Mouse (Mus musculus) midbrain, embryonic 12.5 days (tissue): ENCODE data around the gene Mapk10. TPM values are rescaled to one million over a fixed set of nuclear protein-coding genes. Genes with fewer than 3 reads are reported as not detected.
"Not testable (repeated sequence)": the region's sequence is repeated elsewhere in the genome, so short reads cannot be mapped to it uniquely, and the experiment has no call there.

Experiments
- ATAC-seq: fragments of 200-750 bp; cut with Nextera tagmentation; 2 replicates; pipeline ENCODE4 v1.8.0; 2017; ENCODE audit warnings: low read depth, moderate TSS enrichment, moderate library complexity; ENCODE audit not compliant: low FRiP score
- H3K27ac ChIP-seq: fragments of 300-500 bp; sonication (generic); replicated peaks from 2 replicates; pipeline ENCODE4 v1.5.1; 2016; ENCODE audit warnings: mild to moderate bottlenecking
- H3K27me3 ChIP-seq: fragments of 300-500 bp; sonication (generic); 2 replicates; pipeline ENCODE4 v1.6.1; 2016; ENCODE audit warnings: mild to moderate bottlenecking
- H3K36me3 ChIP-seq: fragments of 300-500 bp; sonication (generic); 2 replicates; pipeline ENCODE4 v1.6.1; 2016
- H3K4me1 ChIP-seq: fragments of 300-500 bp; sonication (generic); 2 replicates; pipeline ENCODE4 v1.6.1; 2016
- H3K4me2 ChIP-seq: fragments of 300-500 bp; sonication (generic); replicated peaks from 2 replicates; pipeline ENCODE4 v1.6.1; 2016; ENCODE audit warnings: mild to moderate bottlenecking, moderate library complexity
- H3K4me3 ChIP-seq: fragments of 300-500 bp; sonication (generic); 2 replicates; pipeline ENCODE4 v1.5.1; 2016; ENCODE audit warnings: mild to moderate bottlenecking
- H3K9ac ChIP-seq: fragments of 300-500 bp; sonication (generic); replicated peaks from 2 replicates; pipeline ENCODE4 v1.6.1; 2016; ENCODE audit warnings: mild to moderate bottlenecking, moderate library complexity
- H3K9me3 ChIP-seq: fragments of 300-500 bp; sonication (generic); 2 replicates; pipeline ENCODE4 v1.6.1; 2016; ENCODE audit warnings: mild to moderate bottlenecking
- WGBS: fragments of 180-500 bp; shearing (Covaris S2); methylation state at CpG from one replicate; pipeline ENCODE4 v1.1.7; 2016; 5-methylcytosine and 5-hydroxymethylcytosine counted together
- polyA plus RNA-seq: library from polyadenylated mRNA; unstranded; fragments of >200 nt; fragmentation: Nextera tagmentation; extraction: Ambion mirVana; gene quantifications from 2 replicates; pipeline ENCODE4 v1.2.1, GENCODE M21; 2016

The Mapk10 gene
- polyA plus RNA-seq, 1 experiment from 2014 or later, result 70.1 TPM

DNA sequence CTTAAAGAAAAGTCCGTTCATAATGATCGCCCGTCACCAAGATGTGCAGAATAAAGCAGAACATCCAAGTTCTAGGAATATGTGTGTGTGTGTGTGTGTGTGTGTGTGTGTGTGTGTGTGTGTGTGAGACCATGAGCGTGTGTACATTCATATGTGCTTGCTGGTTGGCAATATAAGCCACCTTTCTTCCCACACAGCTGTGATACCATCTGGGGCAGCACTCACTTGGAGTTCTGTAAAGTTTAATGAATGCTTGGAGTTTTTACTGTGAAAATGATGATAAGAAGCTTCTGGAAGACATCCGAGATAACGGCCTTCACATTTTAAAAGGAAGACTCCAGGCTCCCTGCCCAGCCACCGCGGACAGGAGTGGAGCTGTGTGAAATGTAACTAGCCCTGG is 264.5 kb downstream of the Mapk10 start:
- Histone ChIP-seq H3K36me3 (no peaks in the 10 kb centered on the region), H3K4me2 (no peak overlapping the region), H3K9me3 (no peaks in the 10 kb centered on the region), H3K4me3 (no peak overlapping the region), H3K9ac (no peak overlapping the region), H3K27ac (no peak overlapping the region), H3K27me3 (no peaks in the 10 kb centered on the region), H3K4me1 (no peaks in the 10 kb centered on the region)
- ATAC-seq, result no peak
- WGBS, result 95% methylated on average over 8 of the region's 8 CpGs

DNA sequence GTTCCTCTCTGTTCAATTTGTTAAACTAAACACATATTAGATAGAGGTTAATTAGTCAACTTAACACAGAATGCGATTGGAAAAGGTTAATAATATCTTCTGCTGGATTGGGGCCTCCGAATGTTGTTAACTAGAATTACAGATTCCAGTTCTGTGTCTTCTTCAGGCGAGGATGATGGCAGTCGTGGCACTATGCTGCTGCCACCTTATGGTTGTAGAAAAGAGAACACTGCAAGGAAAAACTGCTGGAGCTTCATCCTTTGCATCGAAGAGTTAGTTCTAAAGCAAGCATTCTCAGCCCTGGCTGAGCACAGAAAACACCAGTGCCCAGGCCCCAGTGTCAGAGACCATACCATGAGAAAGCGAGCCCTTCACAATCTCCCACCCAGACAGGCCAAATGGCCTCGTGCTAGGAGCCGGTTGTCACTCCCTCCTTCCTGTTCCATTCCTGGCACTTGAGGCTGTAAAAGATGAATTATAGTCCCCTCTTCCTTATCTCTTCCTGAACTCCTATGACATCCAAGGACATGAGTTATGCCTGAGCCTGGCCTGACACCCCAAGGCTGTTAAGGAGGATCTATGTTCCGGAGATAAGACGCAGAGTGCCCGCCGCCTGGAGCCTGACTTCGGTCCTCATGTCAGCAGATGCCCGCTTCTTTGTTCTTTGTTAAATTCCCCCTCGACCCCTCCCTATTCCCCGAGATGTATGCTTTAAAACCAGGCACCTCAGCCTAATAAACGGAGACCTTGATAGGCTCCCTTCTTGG is 267.1 kb downstream of the Mapk10 start:
- H3K27me3 ChIP-seq, H3K9me3 ChIP-seq, ATAC-seq, H3K36me3 ChIP-seq, H3K9ac ChIP-seq, H3K4me1 ChIP-seq, H3K27ac ChIP-seq, H3K4me2 ChIP-seq, H3K4me3 ChIP-seq: not testable (repeated sequence)
- WGBS, result 89% methylated on average over 17 of the region's 17 CpGs

DNA sequence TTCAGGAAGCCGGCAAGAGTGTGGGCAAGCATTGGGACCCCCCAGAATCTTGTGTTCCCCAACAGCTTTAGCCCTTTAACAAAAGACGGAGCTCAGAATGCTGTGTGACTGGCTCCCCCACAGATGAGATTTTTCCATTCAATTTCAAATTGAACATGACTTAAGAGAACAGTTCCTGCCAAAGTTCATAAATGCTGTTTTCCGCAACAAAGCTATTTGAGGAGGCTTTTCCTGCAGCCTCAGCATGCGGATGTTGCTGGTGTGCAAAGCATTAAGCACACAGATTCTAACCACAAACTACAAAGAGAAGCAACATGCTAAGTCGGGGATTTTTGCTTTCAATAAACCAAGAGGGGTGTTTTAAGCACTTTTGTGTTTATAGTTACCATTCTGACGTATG is 281.0 kb downstream of the Mapk10 start:
- Histone ChIP-seq H3K4me3 (no peak overlapping the region), H3K4me1 (no peaks in the 10 kb centered on the region), H3K36me3 (0 out of 2 replicates have a peak, but pooled peaks cover 2% of the 10 kb centered on the region), H3K9me3 (no peaks in the 10 kb centered on the region), H3K4me2 (no peak overlapping the region), H3K27me3 (no peaks in the 10 kb centered on the region), H3K9ac (no peak overlapping the region), H3K27ac (no peak overlapping the region)
- no peak for ATAC-seq
- WGBS, result 55% methylated on average over 6 of the region's 6 CpGs

DNA sequence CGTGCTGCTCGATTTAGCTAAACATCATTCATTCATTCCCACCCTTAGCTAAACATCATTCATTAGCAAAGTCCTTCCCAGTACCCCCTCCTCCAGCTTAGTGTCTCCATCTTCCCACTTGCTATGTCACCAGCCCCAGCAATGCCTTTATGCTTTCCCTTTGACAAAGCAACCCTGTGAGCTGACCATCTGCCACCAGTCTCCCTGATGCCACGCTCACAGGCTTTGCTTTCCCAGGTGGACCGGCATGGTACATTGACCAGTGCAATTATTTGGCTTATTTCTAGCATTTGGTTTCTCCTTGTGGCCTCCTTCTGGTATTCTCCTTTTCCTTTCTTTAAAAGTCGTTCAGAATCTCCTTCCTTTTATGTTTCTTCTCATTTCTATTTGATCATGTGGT is 284.3 kb downstream of the Mapk10 start:
- Histone ChIP-seq H3K4me3 (no peak overlapping the region), H3K36me3 (peaks cover 19% of the 10 kb centered on the region), H3K27me3 (no peaks in the 10 kb centered on the region), H3K27ac (no peak overlapping the region), H3K9me3 (no peaks in the 10 kb centered on the region), H3K9ac (no peak overlapping the region), H3K4me1 (no peaks in the 10 kb centered on the region), H3K4me2 (no peak overlapping the region)
- no peak for ATAC-seq
- 77% methylated on average over 5 of the region's 5 CpGs for WGBS

GRCm38 (mm10) chr5:102920199-102920598 is 290.9 kb downstream of the Mapk10 start:
- WGBS, result 94% methylated on average over 2 of the region's 2 CpGs
- H3K27me3 ChIP-seq, result no peaks in the 10 kb centered on the region
- no peak overlapping the region for H3K9ac ChIP-seq
- H3K4me1 ChIP-seq, result no peaks in the 10 kb centered on the region
- no peaks in the 10 kb centered on the region for H3K9me3 ChIP-seq
- peaks cover 29% of the 10 kb centered on the region for H3K36me3 ChIP-seq
- ATAC-seq, result no peak
- no peak overlapping the region for H3K4me3 ChIP-seq
- no peak overlapping the region for H3K27ac ChIP-seq
- no peak overlapping the region for H3K4me2 ChIP-seq

DNA sequence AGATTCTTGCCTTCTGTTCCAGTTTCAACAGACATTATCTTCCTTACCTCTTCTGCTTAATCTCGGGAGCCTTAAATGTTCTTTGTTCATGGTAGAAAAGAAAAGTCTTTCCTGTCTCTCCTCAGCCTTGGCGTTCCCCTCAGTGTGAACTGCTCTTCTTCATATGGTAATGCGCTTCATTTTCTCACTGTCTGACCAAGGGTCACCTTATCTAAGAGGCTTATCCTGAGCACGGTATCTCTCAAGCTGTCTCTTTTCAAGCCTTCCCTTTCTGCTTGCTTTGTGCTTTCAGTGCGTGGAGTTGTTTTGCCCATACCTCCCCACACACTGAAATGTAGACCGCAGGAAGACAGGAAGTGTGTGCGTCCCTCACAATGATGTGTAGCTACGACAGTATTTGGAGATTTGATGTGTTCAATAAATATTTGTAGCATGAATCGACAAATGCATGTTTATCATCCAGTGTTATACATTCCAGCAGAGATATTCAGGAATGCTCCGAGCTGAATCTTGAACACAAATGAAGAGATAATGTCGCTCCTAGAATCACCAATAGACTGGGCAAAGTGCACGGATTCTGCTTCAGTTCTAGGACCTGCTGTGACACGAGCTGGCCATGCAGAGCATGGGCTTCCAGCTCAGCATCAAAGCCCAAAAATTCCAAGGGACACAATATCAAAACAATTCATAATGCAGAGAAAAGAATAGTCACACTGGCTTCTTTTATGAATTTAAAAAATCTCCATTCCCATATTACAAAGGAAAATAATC is 305.5 kb downstream of the Mapk10 start:
- ATAC-seq, result no peak
- Histone ChIP-seq H3K27ac (peak overlapping the region; percentile 31; the same call in 1 of the 2 replicates), H3K9ac (no peak overlapping the region), H3K36me3 (no peaks in the 10 kb centered on the region), H3K4me3 (no peak overlapping the region), H3K4me1 (peaks cover 6% of the 10 kb centered on the region; the same call in 1 of the 2 replicates), H3K9me3 (no peaks in the 10 kb centered on the region), H3K4me2 (no peak overlapping the region; the same call in 1 of the 2 replicates), H3K27me3 (no peaks in the 10 kb centered on the region)
- WGBS, result 34% methylated on average over 13 of the region's 13 CpGs

- WGBS, result 89% methylated on average over 12 of the region's 12 CpGs
- Histone ChIP-seq H3K27me3 (no peaks in the 10 kb centered on the region), H3K4me1 (peaks cover 6% of the 10 kb centered on the region; the same call in 1 of the 2 replicates), H3K9ac (no peak overlapping the region), H3K4me3 (no peak overlapping the region), H3K36me3 (no peaks in the 10 kb centered on the region), H3K9me3 (no peaks in the 10 kb centered on the region), H3K27ac (no peak overlapping the region), H3K4me2 (no peak overlapping the region)
- no peak for ATAC-seq
These were observed 307.1 kb downstream of the Mapk10 start for GRCm38 (mm10) chr5:102904066-102904465.

- Histone ChIP-seq H3K4me2 (no peak overlapping the region), H3K4me3 (no peak overlapping the region), H3K4me1 (peaks cover 6% of the 10 kb centered on the region; the same call in 1 of the 2 replicates), H3K9me3 (no peaks in the 10 kb centered on the region), H3K36me3 (no peaks in the 10 kb centered on the region), H3K27ac (no peak overlapping the region), H3K9ac (no peak overlapping the region), H3K27me3 (no peaks in the 10 kb centered on the region)
- 83% methylated on average over 9 of the region's 9 CpGs for WGBS
- no peak for ATAC-seq
These were observed 307.6 kb downstream of the Mapk10 start for GRCm38 (mm10) chr5:102903487-102903886.

DNA sequence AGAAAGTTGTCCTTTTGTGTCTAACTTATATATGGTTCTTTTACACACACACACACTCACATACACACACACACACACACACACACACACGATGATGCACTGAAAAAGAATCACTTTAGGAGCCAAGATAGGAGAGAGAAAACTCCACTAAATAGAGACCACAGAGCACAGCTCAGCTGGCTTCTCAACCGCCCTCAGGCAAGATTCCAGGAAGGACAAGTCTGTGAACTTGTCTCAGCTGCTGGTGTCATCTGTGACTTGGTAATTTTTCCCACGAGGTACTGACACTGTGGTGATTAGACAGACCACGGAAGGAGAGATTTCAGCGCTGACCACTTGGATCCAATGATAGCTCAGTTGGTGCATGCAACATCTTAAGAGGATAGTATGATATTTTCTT is 310.0 kb downstream of the Mapk10 start:
- 81% methylated on average over 5 of the region's 5 CpGs for WGBS
- ATAC-seq, result no peak
- Histone ChIP-seq H3K27ac (no peak overlapping the region), H3K9me3 (no peaks in the 10 kb centered on the region), H3K9ac (no peak overlapping the region), H3K4me1 (peaks cover 6% of the 10 kb centered on the region; the same call in 1 of the 2 replicates), H3K27me3 (no peaks in the 10 kb centered on the region), H3K4me3 (no peak overlapping the region), H3K36me3 (no peaks in the 10 kb centered on the region), H3K4me2 (no peak overlapping the region)

DNA sequence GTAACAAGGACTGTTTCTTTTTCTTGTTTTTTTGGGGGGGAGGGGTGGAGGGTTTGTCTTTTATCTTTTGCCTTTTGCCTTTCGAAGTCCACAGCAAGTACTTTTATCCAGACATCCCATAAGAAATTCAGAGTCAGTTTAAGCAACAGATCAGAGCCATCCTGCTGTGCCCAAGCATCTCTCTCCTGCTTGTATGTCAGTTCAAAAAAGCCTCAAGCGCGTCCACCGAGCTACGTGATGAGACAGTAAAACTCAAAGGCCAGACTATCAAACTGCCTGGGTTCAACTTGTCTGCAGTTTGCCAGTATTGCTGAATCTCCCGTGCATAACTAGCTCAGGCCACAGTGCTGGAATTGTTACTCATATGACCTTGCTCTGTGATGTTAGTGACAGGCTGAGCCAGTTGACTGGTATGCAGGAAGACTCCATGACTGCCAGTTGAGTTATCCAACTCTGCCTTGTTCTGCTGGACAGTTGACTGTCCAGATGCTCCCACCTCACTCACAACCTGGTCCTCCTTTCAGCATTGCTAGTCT is 311.4 kb downstream of the Mapk10 start:
- Histone ChIP-seq H3K4me3 (no peak overlapping the region), H3K4me1 (no peaks in the 10 kb centered on the region), H3K9ac (no peak overlapping the region), H3K4me2 (no peak overlapping the region), H3K9me3 (no peaks in the 10 kb centered on the region), H3K27me3 (no peaks in the 10 kb centered on the region), H3K27ac (no peak overlapping the region), H3K36me3 (no peaks in the 10 kb centered on the region)
- ATAC-seq, result no peak
- WGBS, result 59% methylated on average over 6 of the region's 6 CpGs

DNA sequence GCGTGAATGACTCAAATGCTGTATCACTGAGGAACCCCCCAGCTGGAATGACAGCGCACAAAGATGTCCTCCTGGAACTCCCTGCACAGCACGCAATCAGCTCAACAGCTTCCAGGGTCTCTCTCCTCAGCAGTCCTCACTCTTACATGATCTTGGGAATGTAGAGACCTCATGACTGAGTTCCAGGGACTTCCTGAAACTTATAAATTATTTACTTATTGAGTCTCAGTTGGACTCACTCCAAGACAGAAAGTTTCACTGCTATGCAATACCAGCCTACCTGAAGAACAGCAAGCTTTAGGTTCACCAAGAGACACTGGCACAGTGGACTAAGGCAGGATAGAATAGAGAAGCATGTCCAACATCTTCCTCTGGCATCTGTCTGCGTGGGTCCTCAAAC is 312.8 kb downstream of the Mapk10 start:
- Histone ChIP-seq H3K4me1 (no peaks in the 10 kb centered on the region), H3K9me3 (no peaks in the 10 kb centered on the region), H3K27me3 (no peaks in the 10 kb centered on the region), H3K27ac (no peak overlapping the region), H3K4me2 (no peak overlapping the region), H3K36me3 (no peaks in the 10 kb centered on the region), H3K4me3 (no peak overlapping the region), H3K9ac (no peak overlapping the region)
- 94% methylated on average over 4 of the region's 4 CpGs for WGBS
- no peak for ATAC-seq

DNA sequence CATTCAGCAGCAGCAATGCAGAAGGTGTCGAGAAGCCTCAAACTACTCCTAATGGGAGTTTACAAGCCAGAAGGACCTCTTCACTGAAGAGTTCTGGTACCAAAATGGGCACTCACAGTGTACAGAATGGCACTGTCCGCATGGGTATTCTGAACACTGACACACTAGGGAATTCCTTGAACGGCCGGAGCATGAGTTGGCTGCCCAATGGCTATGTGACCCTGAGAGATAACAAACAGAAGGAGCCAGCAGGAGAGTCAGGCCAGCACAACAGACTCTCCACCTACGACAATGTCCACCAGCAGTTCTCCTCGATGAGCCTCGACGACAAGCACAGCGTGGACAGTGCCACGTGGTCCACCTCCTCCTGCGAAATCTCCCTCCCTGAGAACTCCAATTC is 318.9 kb downstream of the Mapk10 start:
- no peak for ATAC-seq

More for the DNA sequence above, 318.9 kb downstream of the Mapk10 start:
- no peaks in the 10 kb centered on the region for H3K27me3 ChIP-seq
- H3K9me3 ChIP-seq, result no peaks in the 10 kb centered on the region
- no peak overlapping the region for H3K4me3 ChIP-seq
- no peaks in the 10 kb centered on the region for H3K36me3 ChIP-seq
- WGBS, result 95% methylated on average over 11 of the region's 11 CpGs
- H3K9ac ChIP-seq, result no peak overlapping the region
- H3K4me1 ChIP-seq, result 0 out of 2 replicates have a peak, but pooled peaks cover 2% of the 10 kb centered on the region
- no peak overlapping the region for H3K27ac ChIP-seq
- H3K4me2 ChIP-seq, result no peak overlapping the region
